Mouse (Mus musculus): ENCODE measurements around the gene Coro2b.

The Coro2b gene

DNA sequence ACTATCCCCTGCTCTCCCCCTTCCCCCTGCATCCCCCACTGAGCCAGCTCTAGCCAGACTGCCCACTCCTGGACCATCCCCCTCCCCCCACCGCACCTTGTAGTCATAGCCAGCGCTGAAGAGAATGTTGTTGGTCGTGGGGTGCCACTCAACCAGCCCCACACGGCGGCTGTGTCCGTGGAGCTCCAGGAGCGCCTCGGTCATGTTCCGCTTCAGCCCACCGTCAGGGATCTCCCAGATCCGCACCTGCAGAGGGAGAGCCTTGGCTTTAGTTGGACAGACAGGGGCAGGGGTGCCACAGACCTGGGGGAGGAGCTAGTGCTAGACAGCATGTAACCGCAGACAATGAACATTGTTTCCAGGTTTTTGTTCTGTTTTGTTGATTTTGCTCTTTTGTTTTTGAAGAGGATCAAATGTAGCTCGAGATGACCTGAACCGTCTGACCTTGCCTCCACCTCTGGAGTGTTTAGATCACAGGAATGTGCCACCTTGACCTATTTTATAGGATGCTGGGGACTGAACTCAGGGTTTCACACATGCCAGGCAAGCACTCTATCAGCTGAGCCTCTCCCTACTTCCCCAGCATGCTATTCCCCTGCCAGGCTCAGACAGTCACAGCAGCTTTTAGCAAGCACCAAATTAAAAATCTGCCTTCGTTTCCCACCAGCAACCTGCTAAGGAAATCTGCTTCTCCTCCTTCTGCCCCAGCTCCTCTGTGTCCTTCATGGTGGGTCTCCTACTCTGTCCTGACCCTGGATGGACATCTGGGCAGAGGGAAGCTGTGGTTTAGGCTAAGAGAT, 104.4 kb downstream of the Coro2b start:
- peak; percentile 87 for DNase-seq

- peak; percentile 52 for DNase-seq
Measured at GRCm38 (mm10) chr9:62430741-62431140, 106.1 kb downstream of the Coro2b start.

- peak; percentile 93 for DNase-seq
Measured at GRCm38 (mm10) chr9:62427010-62427409, 109.8 kb downstream of the Coro2b start.

DNA sequence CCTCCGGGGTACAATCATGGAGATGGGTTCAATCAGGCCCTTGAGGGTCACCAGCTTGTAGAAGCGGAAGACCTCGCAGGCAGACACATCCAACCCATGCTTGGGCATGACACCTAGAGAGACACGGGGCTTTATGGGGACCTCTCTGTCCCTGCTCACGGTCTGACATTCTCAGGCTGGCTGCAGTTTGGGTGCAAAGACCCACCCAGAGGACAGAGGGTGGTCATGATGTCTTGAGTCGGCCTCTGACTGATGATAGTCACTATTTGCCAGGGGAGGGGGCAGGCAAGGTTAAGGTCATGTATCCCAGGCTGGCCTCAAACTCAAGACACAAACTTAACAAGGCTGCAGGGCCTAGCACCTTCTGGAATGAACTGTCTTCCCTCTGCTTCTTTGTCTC, 110.3 kb downstream of the Coro2b start:
- DNase-seq, result peak; percentile 90

DNA sequence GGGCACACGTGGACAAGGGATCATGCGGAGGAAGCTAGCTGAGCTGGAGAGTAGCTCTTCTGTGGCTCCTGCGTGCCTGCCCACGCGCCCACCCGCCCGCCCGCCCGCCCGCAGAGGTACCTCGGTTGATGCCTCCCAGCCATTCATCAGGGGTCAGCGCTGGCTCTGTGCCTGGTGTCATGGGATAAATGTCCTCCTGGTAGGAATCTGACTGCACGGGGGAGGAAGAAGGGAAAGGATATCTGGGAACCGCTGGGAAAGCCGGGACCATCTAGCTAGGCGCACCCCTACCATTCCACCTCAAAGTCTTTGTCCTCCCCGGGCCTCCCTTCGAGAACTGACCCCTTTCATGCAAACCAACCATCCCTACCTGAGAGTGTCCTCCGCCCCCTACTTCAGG, 110.8 kb downstream of the Coro2b start:
- peak; percentile 90 for DNase-seq

DNA sequence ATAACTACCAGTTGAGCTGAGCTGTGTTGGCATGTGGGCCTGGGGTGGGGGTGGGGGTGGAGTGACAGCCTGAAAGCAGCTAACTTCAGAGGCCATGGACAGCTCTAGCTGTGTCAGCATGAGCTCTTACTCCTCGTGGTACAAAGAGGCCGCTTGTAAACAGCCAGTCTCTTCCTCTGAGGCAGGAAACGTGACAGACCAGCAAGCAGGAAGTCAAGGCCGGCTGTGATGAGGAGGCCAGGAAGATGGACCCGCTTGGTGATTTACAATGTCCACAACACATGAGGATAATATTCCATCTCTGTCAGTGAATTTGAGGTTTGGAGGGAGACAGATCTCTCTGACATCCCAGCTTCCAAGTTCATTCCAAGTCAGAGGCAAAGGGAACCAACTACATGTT, 111.6 kb downstream of the Coro2b start:
- DNase-seq, result peak; percentile 97

GRCm38 (mm10) chr9:62423871-62424270, 113.0 kb downstream of the Coro2b start:
- peak; percentile 92 for DNase-seq

DNA sequence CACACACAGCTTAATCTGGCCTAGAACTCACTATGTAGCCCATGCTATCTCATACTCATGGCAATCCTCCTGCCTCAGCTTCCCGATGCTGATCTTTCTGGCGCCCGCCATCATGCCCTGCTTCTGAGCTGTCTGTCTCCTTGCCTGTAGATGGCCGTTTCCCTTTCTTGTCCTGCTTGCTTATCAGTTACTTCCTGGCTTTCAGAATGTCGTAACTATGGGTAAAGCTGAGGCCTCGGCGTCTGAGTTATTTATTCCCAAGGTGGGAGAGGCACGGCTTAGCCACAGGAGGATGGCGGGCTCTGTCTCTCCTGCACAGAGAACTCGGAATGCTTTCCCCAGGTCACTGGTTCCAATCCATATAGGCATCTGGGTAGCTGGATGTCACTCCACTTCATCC, 113.9 kb downstream of the Coro2b start:
- peak; percentile 93 for DNase-seq

GRCm38 (mm10) chr9:62421911-62422310, 114.9 kb downstream of the Coro2b start:
- peak; percentile 88 for DNase-seq

- peak; percentile 100 for DNase-seq
Measured at GRCm38 (mm10) chr9:62421027-62421426, 115.8 kb downstream of the Coro2b start.

- DNase-seq, result peak; percentile 98
Measured at GRCm38 (mm10) chr9:62420261-62420917, 116.5 kb downstream of the Coro2b start.

DNA sequence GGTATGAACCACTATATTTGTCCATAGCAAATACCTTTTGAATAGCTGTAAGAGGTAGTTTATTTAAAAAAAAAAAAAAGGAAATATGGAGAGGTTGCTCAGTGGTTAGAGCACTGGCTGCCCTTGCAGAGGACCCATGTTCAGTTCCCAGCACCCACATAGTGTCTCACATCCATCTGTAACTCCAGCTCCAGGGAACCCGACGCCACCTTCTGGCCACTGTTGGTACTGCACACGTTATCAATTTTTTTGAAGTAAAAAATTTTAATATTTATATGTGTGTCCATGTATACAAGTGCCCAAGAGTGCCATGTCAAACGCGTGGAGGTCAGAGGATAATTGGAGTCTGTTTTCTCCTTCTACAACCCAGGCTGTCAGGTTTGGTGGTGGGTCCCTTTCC, 118.1 kb downstream of the Coro2b start:
- DNase-seq, result no peak

GRCm38 (mm10) chr9:62407357-62408146, 129.3 kb downstream of the Coro2b start:
- DNase-seq, result peak; percentile 96

GRCm38 (mm10) chr9:62406423-62407013, 130.3 kb downstream of the Coro2b start:
- no peak for DNase-seq

GRCm38 (mm10) chr9:62401589-62401988, 135.3 kb downstream of the Coro2b start:
- no peak for DNase-seq

DNA sequence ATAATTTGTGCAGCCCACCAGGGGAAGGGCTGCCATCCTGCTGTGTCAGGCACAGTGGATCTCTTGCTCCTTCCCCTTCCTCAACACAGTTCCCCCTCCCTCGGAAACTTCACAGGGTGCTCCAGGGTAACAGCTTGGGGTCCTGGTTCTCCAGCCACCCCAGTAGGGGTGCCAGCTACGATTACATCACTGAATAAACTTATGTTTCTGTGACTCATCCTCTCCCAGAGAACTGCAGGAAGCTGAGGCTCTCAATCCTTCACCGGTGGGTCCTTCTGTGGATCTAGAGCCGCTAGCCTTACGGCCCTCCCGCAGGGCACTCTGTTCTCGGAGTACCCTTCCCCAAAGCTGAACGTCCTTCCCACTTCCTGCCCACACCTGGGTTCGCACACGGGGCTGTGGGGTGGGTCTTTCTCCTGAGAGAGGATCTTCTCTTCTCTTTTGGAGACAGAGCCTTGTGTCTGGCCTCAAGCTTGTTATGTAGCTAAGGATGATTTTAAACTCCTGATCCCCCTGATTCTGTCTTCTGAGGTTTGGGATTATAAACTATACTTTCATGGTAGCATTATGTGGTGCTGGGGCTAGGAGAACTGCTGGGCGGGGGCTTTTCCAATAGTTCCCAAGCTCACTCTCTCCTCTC, 136.2 kb downstream of the Coro2b start:
- DNase-seq, result no peak

DNA sequence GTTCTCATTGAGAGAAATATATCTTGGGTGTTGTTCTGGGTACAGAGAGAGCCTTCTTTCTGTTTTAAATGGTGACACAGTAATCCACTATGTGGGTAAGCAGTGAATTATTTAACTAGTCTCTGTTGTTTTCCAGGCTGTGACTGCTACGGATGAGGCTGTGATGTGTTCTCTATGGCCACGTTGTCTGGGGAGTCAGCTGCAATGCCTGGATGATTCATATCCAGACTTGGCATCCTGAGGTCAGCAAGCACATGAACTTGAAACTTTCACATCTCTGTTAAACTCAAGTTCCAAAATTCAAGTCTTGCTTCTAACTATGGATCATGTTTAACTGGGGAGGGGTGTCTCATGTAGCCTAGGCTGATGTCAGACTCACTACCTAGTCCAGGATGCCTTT, 142.7 kb downstream of the Coro2b start:
- no peak for DNase-seq

GRCm38 (mm10) chr9:62393531-62393930, 143.3 kb downstream of the Coro2b start:
- no peak for DNase-seq

- DNase-seq, result no peak
Measured at GRCm38 (mm10) chr9:62389735-62390134, 147.1 kb downstream of the Coro2b start.

GRCm38 (mm10) chr9:62385727-62386518, 150.9 kb downstream of the Coro2b start:
- no peak for DNase-seq

DNA sequence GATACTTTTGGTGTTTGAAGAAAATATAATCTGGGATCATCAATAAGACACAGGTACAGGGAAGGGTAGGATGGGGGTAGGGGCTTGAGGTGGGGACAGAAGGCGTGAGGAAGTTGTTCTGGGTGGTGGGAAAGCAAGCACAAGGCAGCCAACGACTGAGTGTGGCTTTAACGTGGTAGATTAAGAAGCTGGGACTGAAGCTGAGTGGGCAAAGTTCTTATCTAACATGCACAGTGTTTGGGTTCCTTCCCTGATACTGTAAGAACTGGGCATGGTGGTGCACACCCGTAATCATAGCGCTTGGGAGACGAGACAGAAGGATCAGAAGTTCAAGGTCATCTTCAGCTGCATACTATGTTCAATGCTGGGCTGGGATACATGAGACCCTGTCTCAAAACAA, 151.8 kb downstream of the Coro2b start:
- DNase-seq, result no peak
